Mouse (Mus musculus): Measurements from ENCODE around the gene Gm47996. TPM values are rescaled to one million over a fixed set of nuclear protein-coding genes. Genes with fewer than 3 reads are reported as not detected.
"Not testable (repeated sequence)": the region's sequence is repeated elsewhere in the genome, so short reads cannot be mapped to it uniquely, and the experiment has no call there.

The Gm47996 gene
- total RNA-seq (2012; rRNA removed): 0.40 and 1.2 TPM in 2 replicates

DNA sequence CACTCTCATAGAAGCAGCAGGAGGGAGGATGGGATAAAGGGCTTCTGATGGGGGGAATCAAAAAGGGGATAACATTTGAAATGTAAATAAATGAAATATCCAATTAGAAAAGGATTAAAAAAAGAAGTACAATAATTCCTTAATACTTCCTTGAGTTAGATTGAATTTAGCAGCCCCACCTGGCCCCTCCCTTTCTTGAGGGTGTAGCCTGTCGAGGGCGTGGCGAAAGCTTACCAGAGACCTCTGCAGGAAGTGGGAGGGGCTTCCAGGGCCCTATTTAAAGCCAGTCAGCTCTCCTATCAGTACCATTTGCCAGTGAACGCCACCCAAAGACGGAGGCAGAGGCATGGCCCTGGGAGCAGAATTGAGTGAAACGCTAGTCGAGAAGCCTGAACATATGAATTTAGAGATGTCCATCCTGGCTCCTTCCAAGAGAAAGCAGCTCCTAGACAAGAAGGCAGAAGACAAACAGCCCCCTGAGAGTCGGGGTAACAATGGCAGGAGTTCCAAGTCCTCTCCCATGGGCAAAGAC is at the start of gene Gm47996:
TSS of gene Gm47996 (plus strand) at position 308 of the 532 bp plus-strand sequence.
- H3K4me3 ChIP-seq (ENCODE audit: insufficient read depth in 1 of 2, low read depth in 1 of 2, low read length in 2 of 2, poor library complexity in 1 of 2, severe bottlenecking in 1 of 2); H3K4me1 ChIP-seq (ENCODE audit: control insufficient read depth in 2 of 2, insufficient read depth in 2 of 2, low read length in 2 of 2, poor library complexity in 1 of 2); H3K27ac ChIP-seq (ENCODE audit: insufficient read depth, low read depth, low read length, poor library complexity, severe bottlenecking); DNase-seq (ENCODE audit: low read depth, low spot score); H3K9ac ChIP-seq (ENCODE audit: insufficient read depth, low read depth, low read length, poor library complexity, severe bottlenecking); H3K36me3 ChIP-seq (ENCODE audit: control insufficient read depth, insufficient read depth, low read length, poor library complexity, severe bottlenecking); in situ Hi-C loops (cut with MboI; ENCODE audit: low sequenced_read_pairs in 2 of 2, unreplicated experiment in 2 of 2); H3K9me3 ChIP-seq (ENCODE audit: control insufficient read depth, insufficient read depth, low read depth, low read length): not testable (repeated sequence)

DNA sequence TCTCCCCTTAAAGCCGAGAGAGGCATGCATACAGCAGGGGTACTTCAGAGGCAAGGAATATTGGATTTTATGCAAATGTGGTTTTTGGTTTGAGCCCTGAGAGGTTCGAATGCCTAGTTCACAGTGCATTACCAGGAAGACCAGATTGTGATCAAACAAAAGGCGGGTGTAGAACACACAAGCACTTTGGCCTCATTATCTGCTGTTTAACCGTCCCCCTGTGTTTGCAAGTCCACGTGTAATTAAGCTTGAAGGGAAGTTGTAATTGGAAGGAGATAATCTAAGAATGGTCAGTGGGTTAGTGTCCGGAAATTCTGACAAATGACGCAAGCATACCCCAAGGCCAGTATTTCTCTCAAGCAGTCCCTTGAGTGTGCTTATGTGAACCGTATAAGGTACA is 43.9 kb upstream of the Gm47996 start:
- Histone ChIP-seq H3K36me3 (ENCODE audit: control insufficient read depth, insufficient read depth, low read length, poor library complexity, severe bottlenecking) (no peaks in the 10 kb centered on the region), H3K27ac (ENCODE audit: insufficient read depth, low read depth, low read length, poor library complexity, severe bottlenecking) (no peak overlapping the region), H3K4me1 (ENCODE audit: control insufficient read depth in 2 of 2, insufficient read depth in 2 of 2, low read length in 2 of 2, poor library complexity in 1 of 2) (no peaks in the 10 kb centered on the region), H3K4me3 (ENCODE audit: insufficient read depth in 1 of 2, low read depth in 1 of 2, low read length in 2 of 2, poor library complexity in 1 of 2, severe bottlenecking in 1 of 2) (no peak overlapping the region), H3K9ac (ENCODE audit: insufficient read depth, low read depth, low read length, poor library complexity, severe bottlenecking) (no peak overlapping the region), H3K9me3 (ENCODE audit: control insufficient read depth, insufficient read depth, low read depth, low read length) (no peaks in the 10 kb centered on the region)
- TF ChIP-seq MAFK (IDR thresholded peaks at IDR 0.05; ENCODE audit: insufficient read depth, low read depth, low read length) (no peak), CHD2 (IDR thresholded peaks at IDR 0.05; ENCODE audit: low read depth, low read length) (no peak), HCFC1 (IDR thresholded peaks at IDR 0.05; ENCODE audit: borderline replicate concordance, insufficient read depth, low read length) (no peak), ZNF384 (IDR thresholded peaks at IDR 0.05; ENCODE audit: low read depth, low read length) (no peak), ZC3H11A (IDR thresholded peaks at IDR 0.05; ENCODE audit: borderline replicate concordance, low read depth, low read length) (no peak)
- no peak for DNase-seq (ENCODE audit: low read depth, low spot score)
- in situ Hi-C loops (cut with MboI; ENCODE audit: low sequenced_read_pairs in 2 of 2, unreplicated experiment in 2 of 2): no loop called here

DNA sequence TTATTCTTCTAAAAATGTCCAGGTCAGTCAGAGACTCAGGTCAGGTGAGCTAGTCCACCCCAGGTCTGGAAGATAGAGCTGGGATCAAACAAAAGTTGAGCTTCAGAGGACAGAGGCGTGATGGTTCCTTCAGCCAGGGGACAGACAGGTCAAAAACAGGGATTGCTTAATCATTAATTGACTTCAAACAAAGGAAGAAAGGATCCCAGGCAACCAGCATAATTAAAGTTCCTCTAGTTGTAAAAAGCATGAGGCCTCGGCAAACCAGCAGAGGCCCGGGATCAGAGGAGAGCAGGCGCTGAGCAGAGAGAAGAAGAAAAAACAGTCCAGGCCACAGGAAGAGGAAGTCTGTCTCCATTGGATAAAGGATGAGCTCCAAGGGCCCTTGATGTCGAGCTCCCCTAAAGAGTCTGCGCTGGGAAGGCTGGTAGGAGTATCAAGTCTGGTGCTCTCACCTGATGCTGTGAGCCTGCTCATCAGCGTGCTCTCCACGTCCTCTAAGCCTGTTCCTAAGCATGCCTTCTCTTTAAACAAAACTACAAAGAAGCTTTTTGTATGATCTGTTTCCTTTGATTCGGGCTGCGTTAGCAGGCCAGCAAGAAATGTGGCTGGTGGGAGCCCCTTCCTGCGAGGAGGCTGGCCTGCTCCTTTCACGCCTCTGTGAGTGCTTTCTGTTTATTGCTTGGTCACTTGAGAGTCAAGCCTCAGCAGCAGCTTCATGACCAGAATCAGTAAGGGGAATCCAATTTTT is 42.5 kb upstream of the Gm47996 start:
- no peaks in the 10 kb centered on the region for H3K36me3 ChIP-seq (ENCODE audit: control insufficient read depth, insufficient read depth, low read length, poor library complexity, severe bottlenecking)
- no peaks in the 10 kb centered on the region for H3K4me1 ChIP-seq (ENCODE audit: control insufficient read depth in 2 of 2, insufficient read depth in 2 of 2, low read length in 2 of 2, poor library complexity in 1 of 2)
- no peak overlapping the region for H3K27ac ChIP-seq (ENCODE audit: insufficient read depth, low read depth, low read length, poor library complexity, severe bottlenecking)
- no peak overlapping the region for H3K9ac ChIP-seq (ENCODE audit: insufficient read depth, low read depth, low read length, poor library complexity, severe bottlenecking)
- in situ Hi-C loops (cut with MboI; ENCODE audit: low sequenced_read_pairs in 2 of 2, unreplicated experiment in 2 of 2): no loop called here
- no peak for DNase-seq (ENCODE audit: low read depth, low spot score)
- no peaks in the 10 kb centered on the region for H3K9me3 ChIP-seq (ENCODE audit: control insufficient read depth, insufficient read depth, low read depth, low read length)
- no peak for TF ChIP-seq CHD2 (IDR thresholded peaks at IDR 0.05; ENCODE audit: low read depth, low read length)
- TF ChIP-seq ZC3H11A (IDR thresholded peaks at IDR 0.05; ENCODE audit: borderline replicate concordance, low read depth, low read length): no peak
- H3K4me3 ChIP-seq (ENCODE audit: insufficient read depth in 1 of 2, low read depth in 1 of 2, low read length in 2 of 2, poor library complexity in 1 of 2, severe bottlenecking in 1 of 2): no peak overlapping the region

DNA sequence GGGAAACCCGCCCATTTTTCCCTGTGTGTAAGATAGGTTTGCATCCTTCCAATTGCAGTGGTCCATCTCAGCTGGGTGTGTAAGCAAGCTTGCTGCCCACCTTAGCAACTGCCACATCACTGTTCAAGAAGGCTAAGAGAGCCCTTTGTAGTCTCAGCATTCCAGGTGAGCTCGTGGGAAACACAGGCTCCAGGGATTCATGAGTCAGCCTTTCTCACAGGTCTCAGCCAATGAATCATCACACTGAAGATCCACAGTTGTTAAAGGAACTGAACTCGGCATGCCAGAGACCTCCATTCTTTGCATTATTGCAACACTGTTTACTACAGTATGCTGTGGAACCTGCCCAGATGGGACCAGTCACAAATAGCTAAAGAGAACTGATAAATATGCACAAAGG is 41.3 kb upstream of the Gm47996 start:
- in situ Hi-C loops (cut with MboI; ENCODE audit: low sequenced_read_pairs in 2 of 2, unreplicated experiment in 2 of 2): no loop called here
- no peak for DNase-seq (ENCODE audit: low read depth, low spot score)
- Histone ChIP-seq H3K9me3 (ENCODE audit: control insufficient read depth, insufficient read depth, low read depth, low read length) (no peaks in the 10 kb centered on the region), H3K36me3 (ENCODE audit: control insufficient read depth, insufficient read depth, low read length, poor library complexity, severe bottlenecking) (no peaks in the 10 kb centered on the region), H3K27ac (ENCODE audit: insufficient read depth, low read depth, low read length, poor library complexity, severe bottlenecking) (no peak overlapping the region), H3K4me3 (ENCODE audit: insufficient read depth in 1 of 2, low read depth in 1 of 2, low read length in 2 of 2, poor library complexity in 1 of 2, severe bottlenecking in 1 of 2) (no peak overlapping the region), H3K9ac (ENCODE audit: insufficient read depth, low read depth, low read length, poor library complexity, severe bottlenecking) (no peak overlapping the region), H3K4me1 (ENCODE audit: control insufficient read depth in 2 of 2, insufficient read depth in 2 of 2, low read length in 2 of 2, poor library complexity in 1 of 2) (no peaks in the 10 kb centered on the region)
- TF ChIP-seq MAFK (IDR thresholded peaks at IDR 0.05; ENCODE audit: insufficient read depth, low read depth, low read length) (peak; percentile 71), ZNF384 (IDR thresholded peaks at IDR 0.05; ENCODE audit: low read depth, low read length) (no peak)

All from ES-E14 (cell line).